Mouse (Mus musculus) thymus, adult 2 months (tissue): ENCODE data around the gene Morc4. TPM values are rescaled to one million over a fixed set of nuclear protein-coding genes. Genes with fewer than 3 reads are reported as not detected.

Source experiments
- DNase-seq: peaks from one replicate; pipeline ENCODE4 v3.0.0; 2021
- H3K27ac ChIP-seq: fragments of 200-500 bp; 2 replicates; pipeline ENCODE4 v1.5.1; 2012; ENCODE audit warnings: low read length, control low read depth; ENCODE audit not compliant: control insufficient read depth, insufficient read depth
- H3K27me3 ChIP-seq: fragments of 200-500 bp; 2 replicates; pipeline ENCODE4 v1.6.1; 2012; ENCODE audit warnings: mild to moderate bottlenecking, low read length, moderate library complexity, mixed read lengths; ENCODE audit not compliant: control insufficient read depth, insufficient read depth
- H3K36me3 ChIP-seq: fragments of 200-500 bp; 2 replicates; pipeline ENCODE4 v1.6.1; 2012; ENCODE audit warnings: mild to moderate bottlenecking, low read length, moderate library complexity; ENCODE audit not compliant: control insufficient read depth, insufficient read depth
- H3K4me1 ChIP-seq: fragments of 200-500 bp; replicated peaks from 2 replicates; pipeline ENCODE4 v1.6.1; 2012; ENCODE audit warnings: low read length; ENCODE audit not compliant: control insufficient read depth, insufficient read depth
- H3K4me3 ChIP-seq: fragments of 200-500 bp; 2 replicates; pipeline ENCODE4 v1.5.1; 2012; ENCODE audit warnings: mild to moderate bottlenecking, low read length, control low read depth, moderate library complexity; ENCODE audit not compliant: control insufficient read depth, insufficient read depth
- CTCF ChIP-seq: fragments of 200-500 bp; IDR thresholded peaks from 2 replicates; pipeline ENCODE4 v1.5.1; 2012; ENCODE audit warnings: mild to moderate bottlenecking, control low read depth, low read length, moderate library complexity, borderline replicate concordance; ENCODE audit not compliant: control insufficient read depth, poor library complexity, insufficient read depth; ENCODE audit errors: extremely low read depth
- POLR2A ChIP-seq: fragments of 200-500 bp; IDR thresholded peaks from 2 replicates; pipeline ENCODE4 v1.6.1; 2012; ENCODE audit warnings: mild to moderate bottlenecking, low read length, control low read depth, moderate library complexity; ENCODE audit not compliant: control insufficient read depth, poor library complexity, insufficient read depth; ENCODE audit errors: extremely low read depth
- WGBS: fragments of 180-500 bp; shearing (Covaris S2); methylation state at CpG from one replicate; pipeline ENCODE4 v1.1.7; 2018; 5-methylcytosine and 5-hydroxymethylcytosine counted together
- polyA plus RNA-seq: library from polyadenylated mRNA; depleted of rRNA; stranded (reverse); fragments of >200 nt; gene quantifications from 2 replicates; pipeline ENCODE4 v1.2.3, GENCODE M21; 2012

The Morc4 gene
- polyA plus RNA-seq, 1 experiment = 1.5 TPM

DNA sequence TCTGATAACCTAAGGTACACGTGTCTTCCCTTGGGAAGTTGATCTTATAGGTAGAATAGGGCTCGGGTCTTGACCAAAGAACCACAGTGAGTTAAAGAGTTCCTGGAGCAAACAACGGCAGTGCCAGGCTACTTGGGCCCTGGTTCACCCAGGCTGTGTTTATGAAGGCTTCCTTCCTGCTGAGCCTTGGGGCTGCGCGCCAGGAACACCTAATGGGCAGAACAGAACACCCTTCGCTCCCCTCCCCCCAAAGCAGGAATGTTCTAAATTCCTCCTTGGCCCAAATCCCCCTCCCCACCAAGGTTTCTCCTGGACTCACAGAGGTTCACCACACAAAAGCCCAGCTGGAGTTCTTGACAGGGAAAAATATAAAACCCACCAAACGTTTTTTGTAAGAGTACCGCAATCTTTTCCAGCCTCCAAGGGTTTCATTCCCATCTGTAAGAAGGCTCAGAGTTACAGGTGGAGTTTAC lies 71.0 kb downstream of the Morc4 start, which contains the start of gene Cldn2:
Gene Cldn2, plus strand, starts transcription at position 423 of the 473 bp plus-strand sequence.
- no peak within 1 kb of the TSS for H3K27ac ChIP-seq
- no peak within 1 kb of the TSS for H3K4me3 ChIP-seq
- no peaks in the 10 kb centered on the region for H3K27me3 ChIP-seq
- no peaks in the 10 kb centered on the region; the same call in none of the 2 replicates for H3K4me1 ChIP-seq
- no peak for DNase-seq
- H3K36me3 ChIP-seq = no peaks in the 10 kb centered on the region
- WGBS = 74% methylated on average over 8 of the region's 8 CpGs
- no peak for TF ChIP-seq POLR2A
- no peak for TF ChIP-seq CTCF

GRCm38 (mm10) chrX:139799953-139800352 lies 71.5 kb downstream of the Morc4 start:
- Histone ChIP-seq H3K27me3 (no peaks in the 10 kb centered on the region), H3K4me3 (no peak overlapping the region), H3K4me1 (no peaks in the 10 kb centered on the region; the same call in none of the 2 replicates), H3K27ac (no peak overlapping the region), H3K36me3 (no peaks in the 10 kb centered on the region)
- DNase-seq = no peak
- 98% methylated on average over 3 of the region's 3 CpGs for WGBS
- no peak for TF ChIP-seq CTCF
- TF ChIP-seq POLR2A = no peak

DNA sequence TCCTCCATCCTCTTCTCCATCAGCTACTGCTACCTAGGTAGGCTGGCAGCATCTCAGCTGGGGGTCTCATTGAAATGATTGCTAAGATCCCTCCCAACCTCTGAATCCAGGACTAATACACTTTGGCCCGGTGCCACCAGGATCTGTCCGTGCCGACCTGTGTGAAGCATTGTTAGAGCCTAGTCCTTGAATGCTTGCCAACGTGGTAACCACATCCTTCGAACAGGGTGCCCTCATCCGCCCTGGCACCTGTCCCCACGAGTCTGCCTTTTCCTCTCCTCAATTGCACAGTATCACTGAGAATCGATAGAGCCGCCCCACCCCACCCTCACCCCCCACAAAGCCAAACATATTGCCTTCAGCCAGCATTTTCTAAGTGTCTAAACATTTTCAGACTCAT lies 73.6 kb downstream of the Morc4 start:
- TF ChIP-seq POLR2A = no peak
- no peak for TF ChIP-seq CTCF
- 10% methylated on average over 9 of the region's 9 CpGs for WGBS

GRCm38 (mm10) chrX:139796037-139796436 lies 75.4 kb downstream of the Morc4 start:
- DNase-seq = no peak
- TF ChIP-seq POLR2A (no peak), CTCF (no peak)
- Histone ChIP-seq H3K27me3 (no peaks in the 10 kb centered on the region), H3K4me1 (no peaks in the 10 kb centered on the region; the same call in none of the 2 replicates), H3K36me3 (no peaks in the 10 kb centered on the region), H3K4me3 (no peak overlapping the region), H3K27ac (no peak overlapping the region)
- 41% methylated on average over 6 of the region's 6 CpGs for WGBS

More for the DNA sequence above, 73.6 kb downstream of the Morc4 start:
- Histone ChIP-seq H3K4me1 (no peaks in the 10 kb centered on the region; the same call in none of the 2 replicates), H3K36me3 (no peaks in the 10 kb centered on the region), H3K27ac (no peak overlapping the region), H3K27me3 (no peaks in the 10 kb centered on the region), H3K4me3 (no peak overlapping the region)
- peak; percentile 2 for DNase-seq

DNA sequence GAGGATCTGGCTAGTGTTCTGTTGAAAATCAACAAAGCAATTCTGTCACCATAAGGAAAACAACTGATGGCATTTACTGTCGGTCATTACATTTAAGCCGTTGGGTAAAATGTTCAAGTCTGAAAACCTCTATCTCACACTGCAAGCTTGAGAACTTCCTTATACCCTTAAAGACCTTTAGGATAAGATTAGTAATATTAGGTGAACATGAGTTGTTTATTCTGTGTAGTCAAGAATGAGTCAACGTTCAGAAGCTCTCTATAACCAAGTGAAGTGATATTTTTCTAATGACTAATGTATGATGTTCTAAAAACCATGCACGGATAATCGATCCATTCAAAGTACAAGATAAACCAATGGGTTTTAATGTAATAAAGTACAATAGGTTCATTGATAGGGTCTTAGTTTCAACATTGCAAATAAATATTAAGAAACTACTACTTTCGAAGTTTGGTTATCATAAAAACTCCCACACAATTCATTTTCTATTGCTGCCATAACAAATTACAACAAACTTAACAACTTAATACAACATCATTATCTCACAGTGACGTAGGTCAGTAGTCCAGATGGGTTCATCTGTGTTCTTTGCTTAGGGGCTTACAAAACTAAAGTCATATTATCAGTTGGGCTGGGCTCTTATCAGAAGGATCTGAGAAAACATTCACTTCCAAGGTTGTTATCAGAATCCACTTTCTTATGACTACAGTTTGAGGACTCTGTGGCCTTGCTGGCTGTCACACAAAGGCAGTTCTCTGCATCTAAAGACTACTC lies 77.2 kb downstream of the Morc4 start:
- no peaks in the 10 kb centered on the region; the same call in none of the 2 replicates for H3K4me1 ChIP-seq
- TF ChIP-seq CTCF = no peak
- TF ChIP-seq POLR2A = no peak
- no peaks in the 10 kb centered on the region for H3K36me3 ChIP-seq
- no peaks in the 10 kb centered on the region for H3K27me3 ChIP-seq
- H3K27ac ChIP-seq = no peak overlapping the region
- no peak for DNase-seq
- no peak overlapping the region for H3K4me3 ChIP-seq
- WGBS = 94% methylated on average over 7 of the region's 7 CpGs

DNA sequence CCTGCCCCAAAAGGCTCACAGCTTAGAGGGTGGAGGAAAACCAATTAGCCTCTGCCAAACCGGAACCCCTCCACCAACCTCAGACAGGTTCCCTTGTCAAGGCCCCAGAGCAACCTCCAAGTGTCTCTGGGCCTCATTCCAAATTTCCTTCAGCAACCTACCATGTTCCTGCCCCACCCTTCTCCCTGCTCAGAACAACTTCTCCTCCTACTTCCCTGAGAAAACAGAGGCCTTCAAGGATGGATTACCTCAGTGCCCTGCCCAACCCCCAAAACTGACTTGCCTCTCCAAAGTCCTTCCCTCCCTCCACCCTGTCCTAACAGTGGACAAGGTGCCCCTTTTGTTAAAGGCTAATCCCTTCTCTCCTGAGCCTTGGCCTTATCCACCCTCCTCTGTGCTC lies 85.7 kb downstream of the Morc4 start:
- no peak for TF ChIP-seq POLR2A
- no peak for TF ChIP-seq CTCF
- WGBS = 13% methylated on average over 1 of the region's 1 CpGs
- Histone ChIP-seq H3K36me3 (no peaks in the 10 kb centered on the region), H3K27ac (no peak overlapping the region), H3K27me3 (no peaks in the 10 kb centered on the region), H3K4me3 (no peak overlapping the region), H3K4me1 (no peaks in the 10 kb centered on the region)
- DNase-seq = no peak
